Mouse (Mus musculus): Measurements from ENCODE around the gene A1cf. TPM values are rescaled to one million over a fixed set of nuclear protein-coding genes. Genes with fewer than 3 reads are reported as not detected.

The A1cf gene
- not detected in 2 replicates for polyA plus RNA-seq (2011; ENCODE audit: insufficient read depth, insufficient read length, low read depth, missing spikeins)

DNA sequence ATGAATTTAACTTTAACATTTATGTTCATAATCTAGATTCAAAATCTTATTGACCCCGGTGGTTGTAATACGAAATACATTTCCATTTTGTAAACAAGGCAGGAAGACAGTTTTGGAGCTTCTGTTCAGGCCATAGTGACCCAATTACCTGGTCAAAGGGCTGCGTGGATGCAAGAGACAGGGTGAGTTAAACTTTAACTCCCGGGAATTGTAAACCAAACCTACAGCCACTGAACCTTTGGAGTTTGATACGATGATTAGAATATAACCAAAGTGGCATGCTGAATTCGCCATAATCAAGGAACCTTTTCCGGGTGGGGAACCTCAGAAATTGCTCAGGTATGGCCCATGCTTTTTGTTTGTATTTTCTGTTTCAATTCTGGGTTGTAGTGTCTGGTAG, at the start of gene A1cf:
Gene A1cf, plus strand, starts transcription at position 244 of the 400 bp plus-strand sequence.
- peaks cover 4% of the 10 kb centered on the region; the same call in 1 of the 2 replicates for H3K9me3 ChIP-seq (replicated peaks; ENCODE audit: control insufficient read depth, insufficient read depth, low read length, poor library complexity, severe bottlenecking)
- H3K27me3 ChIP-seq (ENCODE audit: control insufficient read depth, insufficient read depth, low read length, poor library complexity, severe bottlenecking): no peaks in the 10 kb centered on the region
- H3K4me1 ChIP-seq (ENCODE audit: control insufficient read depth, insufficient read depth, low read length): no peaks in the 10 kb centered on the region
- no peak within 1 kb of the TSS for H3K4me3 ChIP-seq (ENCODE audit: low read depth, low read length)
- H3K9ac ChIP-seq (ENCODE audit: low read depth, poor library complexity, severe bottlenecking): no peak within 1 kb of the TSS
- no peak for TF ChIP-seq POLR2A (IDR thresholded peaks at IDR 0.05; ENCODE audit: insufficient read depth, low read length)
- TF ChIP-seq EP300 (IDR thresholded peaks at IDR 0.05; ENCODE audit: insufficient read depth, low read depth, low read length): no peak
- TF ChIP-seq CTCF (IDR thresholded peaks at IDR 0.05; ENCODE audit: low read depth, low read length): no peak
- H3K36me3 ChIP-seq (ENCODE audit: control insufficient read depth, insufficient read depth, low read length, poor library complexity, severe bottlenecking): no peaks in the 10 kb centered on the region
- no peak within 1 kb of the TSS for H3K27ac ChIP-seq (ENCODE audit: insufficient read depth, low read length)

DNA sequence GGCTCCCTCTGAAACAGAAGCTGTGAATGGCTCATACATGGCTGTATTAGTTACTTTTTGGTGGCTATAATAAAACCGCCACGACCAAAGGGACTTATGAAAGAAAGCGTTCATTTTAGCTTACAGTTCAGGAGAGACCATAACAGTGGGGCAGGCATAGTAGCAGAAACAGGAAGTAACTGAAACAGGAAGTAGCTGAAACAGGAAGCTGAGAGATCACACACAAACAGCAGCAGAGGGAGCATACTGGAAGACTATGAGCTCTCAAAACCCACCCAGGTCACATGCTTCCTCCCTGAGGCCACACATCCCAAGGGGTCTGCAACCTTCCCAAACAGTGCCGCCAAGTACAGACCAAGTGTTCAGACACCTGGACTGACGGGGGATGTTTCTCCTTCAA, 34.3 kb upstream of the A1cf start:
- H3K36me3 ChIP-seq (ENCODE audit: control insufficient read depth, insufficient read depth, low read length, poor library complexity, severe bottlenecking): no peaks in the 10 kb centered on the region
- no peak overlapping the region for H3K4me3 ChIP-seq (ENCODE audit: low read depth, low read length)
- H3K9me3 ChIP-seq (replicated peaks; ENCODE audit: control insufficient read depth, insufficient read depth, low read length, poor library complexity, severe bottlenecking): no peaks in the 10 kb centered on the region
- TF ChIP-seq CTCF (IDR thresholded peaks at IDR 0.05; ENCODE audit: low read depth, low read length) (no peak), EP300 (IDR thresholded peaks at IDR 0.05; ENCODE audit: insufficient read depth, low read depth, low read length) (no peak), POLR2A (IDR thresholded peaks at IDR 0.05; ENCODE audit: insufficient read depth, low read length) (no peak)
- no peaks in the 10 kb centered on the region for H3K4me1 ChIP-seq (ENCODE audit: control insufficient read depth, insufficient read depth, low read length)
- H3K27ac ChIP-seq (ENCODE audit: insufficient read depth, low read length): no peak overlapping the region
- H3K9ac ChIP-seq (ENCODE audit: low read depth, poor library complexity, severe bottlenecking): no peak overlapping the region
- H3K27me3 ChIP-seq (ENCODE audit: control insufficient read depth, insufficient read depth, low read length, poor library complexity, severe bottlenecking): no peaks in the 10 kb centered on the region

DNA sequence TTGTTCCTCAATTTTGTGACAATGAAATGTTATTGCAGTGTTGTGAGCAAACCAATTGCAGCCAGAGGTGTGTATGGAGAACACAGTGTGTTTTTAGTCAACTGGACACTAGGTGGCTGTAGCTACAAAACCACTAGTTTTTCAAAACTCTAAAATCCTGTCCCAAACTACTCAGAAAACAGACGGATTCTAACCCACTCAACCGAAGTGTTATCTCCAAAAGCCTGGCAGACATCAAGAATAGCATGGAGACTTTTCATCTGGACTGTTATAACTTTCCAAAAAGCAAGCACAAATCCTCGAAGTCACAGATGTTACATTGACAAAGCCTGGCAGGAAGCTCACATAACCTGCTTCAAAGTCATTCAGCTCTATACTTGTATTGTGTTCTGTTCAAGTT, 6.7 kb upstream of the A1cf start:
- no peak overlapping the region for H3K9ac ChIP-seq (ENCODE audit: low read depth, poor library complexity, severe bottlenecking)
- no peak overlapping the region for H3K4me3 ChIP-seq (ENCODE audit: low read depth, low read length)
- no peaks in the 10 kb centered on the region for H3K27me3 ChIP-seq (ENCODE audit: control insufficient read depth, insufficient read depth, low read length, poor library complexity, severe bottlenecking)
- TF ChIP-seq POLR2A (IDR thresholded peaks at IDR 0.05; ENCODE audit: insufficient read depth, low read length) (no peak), EP300 (IDR thresholded peaks at IDR 0.05; ENCODE audit: insufficient read depth, low read depth, low read length) (no peak), CTCF (IDR thresholded peaks at IDR 0.05; ENCODE audit: low read depth, low read length) (no peak)
- H3K4me1 ChIP-seq (ENCODE audit: control insufficient read depth, insufficient read depth, low read length): no peaks in the 10 kb centered on the region
- H3K9me3 ChIP-seq (replicated peaks; ENCODE audit: control insufficient read depth, insufficient read depth, low read length, poor library complexity, severe bottlenecking): peaks cover 20% of the 10 kb centered on the region
- no peaks in the 10 kb centered on the region for H3K36me3 ChIP-seq (ENCODE audit: control insufficient read depth, insufficient read depth, low read length, poor library complexity, severe bottlenecking)
- H3K27ac ChIP-seq (ENCODE audit: insufficient read depth, low read length): no peak overlapping the region

DNA sequence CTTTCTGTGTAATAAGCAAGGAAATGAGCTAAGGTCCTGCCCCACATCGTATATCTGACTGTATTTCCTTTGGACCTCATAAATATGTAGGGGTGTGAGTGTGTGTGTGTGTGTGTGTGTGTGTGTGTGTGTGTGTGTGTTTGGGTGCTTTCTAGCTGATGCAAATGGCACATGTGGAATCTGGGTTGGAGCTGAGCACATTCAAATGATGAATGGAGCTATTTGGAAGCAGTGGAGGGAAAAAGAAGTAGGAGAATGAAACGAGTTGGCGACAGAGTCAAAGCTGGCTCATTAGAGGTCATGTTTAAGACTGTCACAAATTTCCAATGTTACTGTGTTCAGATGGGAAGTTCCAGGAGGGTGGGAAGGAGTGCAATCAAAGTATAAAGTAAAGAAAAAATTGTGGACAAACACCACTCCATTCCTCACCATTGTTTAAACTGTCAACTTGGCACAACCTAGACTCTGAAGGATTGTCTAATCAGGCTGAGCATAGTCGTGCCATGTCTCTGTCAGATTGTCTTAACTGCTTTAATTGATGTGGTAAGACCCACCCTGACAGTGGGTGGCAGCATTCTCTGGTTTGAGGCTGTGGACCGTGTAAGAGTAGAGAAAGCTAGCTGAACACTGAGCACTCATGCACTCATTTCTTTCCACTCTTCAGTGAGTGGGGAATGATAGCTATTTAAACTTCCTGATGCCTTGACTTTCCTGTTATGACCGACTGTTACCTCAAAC, 5.9 kb upstream of the A1cf start:
- Histone ChIP-seq H3K4me3 (ENCODE audit: low read depth, low read length) (no peak overlapping the region), H3K27me3 (ENCODE audit: control insufficient read depth, insufficient read depth, low read length, poor library complexity, severe bottlenecking) (no peaks in the 10 kb centered on the region), H3K4me1 (ENCODE audit: control insufficient read depth, insufficient read depth, low read length) (no peaks in the 10 kb centered on the region), H3K36me3 (ENCODE audit: control insufficient read depth, insufficient read depth, low read length, poor library complexity, severe bottlenecking) (no peaks in the 10 kb centered on the region), H3K27ac (ENCODE audit: insufficient read depth, low read length) (no peak overlapping the region), H3K9ac (ENCODE audit: low read depth, poor library complexity, severe bottlenecking) (no peak overlapping the region), H3K9me3 (replicated peaks; ENCODE audit: control insufficient read depth, insufficient read depth, low read length, poor library complexity, severe bottlenecking) (peaks cover 20% of the 10 kb centered on the region)
- TF ChIP-seq EP300 (IDR thresholded peaks at IDR 0.05; ENCODE audit: insufficient read depth, low read depth, low read length) (no peak), POLR2A (IDR thresholded peaks at IDR 0.05; ENCODE audit: insufficient read depth, low read length) (no peak), CTCF (IDR thresholded peaks at IDR 0.05; ENCODE audit: low read depth, low read length) (no peak)

DNA sequence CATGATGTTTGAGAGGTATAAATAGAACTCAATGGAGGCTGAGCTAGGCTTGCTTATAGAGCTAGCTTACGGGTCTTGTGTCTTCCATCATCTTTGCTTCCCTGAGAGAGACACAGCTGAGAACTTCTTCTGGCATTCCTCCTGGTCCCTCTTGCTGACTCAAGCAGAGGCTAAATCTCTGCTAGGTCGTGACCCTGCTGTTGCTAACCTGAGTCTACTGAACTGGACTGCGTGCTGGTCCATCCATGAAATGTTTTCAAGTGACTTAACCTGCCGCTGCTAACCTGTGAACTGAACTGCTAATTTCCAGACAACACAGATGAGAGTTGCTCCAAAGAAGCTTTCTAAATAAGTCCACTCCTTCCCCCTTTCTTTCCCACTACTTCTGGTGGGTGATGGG, 3.1 kb upstream of the A1cf start:
- H3K9ac ChIP-seq (ENCODE audit: low read depth, poor library complexity, severe bottlenecking): no peak overlapping the region
- no peak for TF ChIP-seq EP300 (IDR thresholded peaks at IDR 0.05; ENCODE audit: insufficient read depth, low read depth, low read length)
- TF ChIP-seq POLR2A (IDR thresholded peaks at IDR 0.05; ENCODE audit: insufficient read depth, low read length): no peak
- TF ChIP-seq CTCF (IDR thresholded peaks at IDR 0.05; ENCODE audit: low read depth, low read length): no peak
- no peaks in the 10 kb centered on the region for H3K4me1 ChIP-seq (ENCODE audit: control insufficient read depth, insufficient read depth, low read length)
- no peaks in the 10 kb centered on the region for H3K36me3 ChIP-seq (ENCODE audit: control insufficient read depth, insufficient read depth, low read length, poor library complexity, severe bottlenecking)
- H3K27ac ChIP-seq (ENCODE audit: insufficient read depth, low read length): no peak overlapping the region
- no peaks in the 10 kb centered on the region for H3K27me3 ChIP-seq (ENCODE audit: control insufficient read depth, insufficient read depth, low read length, poor library complexity, severe bottlenecking)
- no peak overlapping the region for H3K4me3 ChIP-seq (ENCODE audit: low read depth, low read length)
- H3K9me3 ChIP-seq (replicated peaks; ENCODE audit: control insufficient read depth, insufficient read depth, low read length, poor library complexity, severe bottlenecking): peaks cover 20% of the 10 kb centered on the region

DNA sequence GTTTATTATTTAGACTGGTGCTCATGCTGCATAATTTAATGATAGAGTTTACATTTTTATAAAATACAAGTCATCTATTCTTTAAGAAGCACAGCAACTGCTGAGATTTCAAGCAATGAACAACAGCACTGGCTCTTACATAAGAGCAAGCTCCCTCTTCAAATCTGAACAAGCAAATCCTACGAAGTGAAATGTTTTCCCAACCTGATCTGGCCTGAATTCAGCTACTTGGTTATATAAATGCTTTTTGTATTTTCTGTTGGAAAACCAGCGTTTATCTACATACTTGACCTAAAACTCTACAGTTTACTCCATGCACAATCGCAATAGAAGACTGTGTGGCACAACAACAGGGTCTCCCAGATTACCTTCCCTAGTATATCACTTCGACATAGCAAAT, 488 bp upstream of the A1cf start:
- Histone ChIP-seq H3K27me3 (ENCODE audit: control insufficient read depth, insufficient read depth, low read length, poor library complexity, severe bottlenecking) (no peaks in the 10 kb centered on the region), H3K4me3 (ENCODE audit: low read depth, low read length) (no peak overlapping the region), H3K27ac (ENCODE audit: insufficient read depth, low read length) (no peak overlapping the region), H3K36me3 (ENCODE audit: control insufficient read depth, insufficient read depth, low read length, poor library complexity, severe bottlenecking) (no peaks in the 10 kb centered on the region), H3K9me3 (replicated peaks; ENCODE audit: control insufficient read depth, insufficient read depth, low read length, poor library complexity, severe bottlenecking) (peaks cover 4% of the 10 kb centered on the region; the same call in 1 of the 2 replicates), H3K9ac (ENCODE audit: low read depth, poor library complexity, severe bottlenecking) (no peak overlapping the region), H3K4me1 (ENCODE audit: control insufficient read depth, insufficient read depth, low read length) (no peaks in the 10 kb centered on the region)
- TF ChIP-seq POLR2A (IDR thresholded peaks at IDR 0.05; ENCODE audit: insufficient read depth, low read length): no peak
- TF ChIP-seq EP300 (IDR thresholded peaks at IDR 0.05; ENCODE audit: insufficient read depth, low read depth, low read length): no peak
- TF ChIP-seq CTCF (IDR thresholded peaks at IDR 0.05; ENCODE audit: low read depth, low read length): no peak

All from ES-Bruce4 (cell line).